Mouse (Mus musculus): ENCODE results near the gene Myof. TPM values are rescaled to one million over a fixed set of nuclear protein-coding genes. Genes with fewer than 3 reads are reported as not detected.
A peak's percentile ranks its signal among the peaks of the same experiment; 100 is the strongest.

The Myof gene
- polyA plus RNA-seq (2012; rRNA removed) = 1.7 and 3.6 TPM in 2 replicates

GRCm38 (mm10) chr19:38043281-38043981 is at the start of gene Myof:
TSS of gene Myof (minus strand) at chr19:38043577.
- Histone ChIP-seq H3K27me3 (ENCODE audit: control insufficient read depth, insufficient read depth, low read length) (no peaks in the 10 kb centered on the region), H3K27ac (ENCODE audit: control insufficient read depth, insufficient read depth, low read depth, low read length) (peak within 1 kb of the TSS; percentile 68), H3K36me3 (ENCODE audit: control insufficient read depth, insufficient read depth, low read length) (no peaks in the 10 kb centered on the region), H3K4me1 (ENCODE audit: control insufficient read depth, insufficient read depth, low read length) (peaks cover 3% of the 10 kb centered on the region), H3K4me3 (ENCODE audit: control insufficient read depth, low read depth, low read length) (peak within 1 kb of the TSS; percentile 39)
- TF ChIP-seq CTCF (IDR thresholded peaks at IDR 0.05; ENCODE audit: control insufficient read depth, insufficient read depth, insufficient replicate concordance, low read depth, low read length) (no peak), POLR2A (IDR thresholded peaks at IDR 0.05; ENCODE audit: control insufficient read depth, low read depth, low read length) (no peak)

DNA sequence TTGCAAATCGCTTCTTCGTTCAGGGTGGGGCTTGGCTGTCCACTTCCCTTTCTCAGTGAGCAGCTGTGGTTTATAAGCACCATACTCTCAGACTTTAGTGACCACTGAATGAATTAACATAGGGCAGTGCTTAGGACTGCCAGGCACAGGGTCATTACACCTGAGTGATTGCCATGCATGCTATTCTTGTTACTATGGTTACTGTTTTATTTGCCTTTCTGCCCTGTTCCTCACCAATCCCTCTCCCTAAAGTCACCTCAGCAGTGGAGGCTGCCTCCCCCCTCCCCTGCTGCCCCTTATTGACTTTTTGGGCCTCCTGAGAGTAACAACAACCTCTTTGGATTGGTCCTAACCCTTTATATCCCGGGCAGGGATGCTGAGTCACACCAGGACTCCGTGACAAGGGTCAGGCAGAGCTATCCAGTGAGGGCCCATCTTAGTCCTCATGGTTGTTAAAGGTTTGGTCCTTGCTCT is 48.2 kb upstream of the Myof start:
- Histone ChIP-seq H3K4me1 (ENCODE audit: control insufficient read depth, insufficient read depth, low read length) (no peaks in the 10 kb centered on the region), H3K27ac (ENCODE audit: control insufficient read depth, insufficient read depth, low read depth, low read length) (no peak overlapping the region), H3K27me3 (ENCODE audit: control insufficient read depth, insufficient read depth, low read length) (no peaks in the 10 kb centered on the region), H3K36me3 (ENCODE audit: control insufficient read depth, insufficient read depth, low read length) (no peaks in the 10 kb centered on the region), H3K4me3 (ENCODE audit: control insufficient read depth, low read depth, low read length) (no peak overlapping the region)
- no peak for TF ChIP-seq POLR2A (IDR thresholded peaks at IDR 0.05; ENCODE audit: control insufficient read depth, low read depth, low read length)
- TF ChIP-seq CTCF (IDR thresholded peaks at IDR 0.05; ENCODE audit: control insufficient read depth, insufficient read depth, insufficient replicate concordance, low read depth, low read length) = no peak

- TF ChIP-seq POLR2A (IDR thresholded peaks at IDR 0.05; ENCODE audit: control insufficient read depth, low read depth, low read length) (no peak), CTCF (IDR thresholded peaks at IDR 0.05; ENCODE audit: control insufficient read depth, insufficient read depth, insufficient replicate concordance, low read depth, low read length) (no peak)
- no peaks in the 10 kb centered on the region for H3K36me3 ChIP-seq (ENCODE audit: control insufficient read depth, insufficient read depth, low read length)
- no peaks in the 10 kb centered on the region for H3K4me1 ChIP-seq (ENCODE audit: control insufficient read depth, insufficient read depth, low read length)
- H3K4me3 ChIP-seq (ENCODE audit: control insufficient read depth, low read depth, low read length) = no peak overlapping the region
- no peak overlapping the region for H3K27ac ChIP-seq (ENCODE audit: control insufficient read depth, insufficient read depth, low read depth, low read length)
- H3K27me3 ChIP-seq (ENCODE audit: control insufficient read depth, insufficient read depth, low read length) = no peaks in the 10 kb centered on the region
Measured at GRCm38 (mm10) chr19:38089358-38089757, 46.0 kb upstream of the Myof start.

- no peak for TF ChIP-seq POLR2A (IDR thresholded peaks at IDR 0.05; ENCODE audit: control insufficient read depth, low read depth, low read length)
- TF ChIP-seq CTCF (IDR thresholded peaks at IDR 0.05; ENCODE audit: control insufficient read depth, insufficient read depth, insufficient replicate concordance, low read depth, low read length) = peak; percentile 55; the same call in 1 of the 2 replicates
- Histone ChIP-seq H3K4me1 (ENCODE audit: control insufficient read depth, insufficient read depth, low read length) (no peaks in the 10 kb centered on the region), H3K27me3 (ENCODE audit: control insufficient read depth, insufficient read depth, low read length) (no peaks in the 10 kb centered on the region), H3K36me3 (ENCODE audit: control insufficient read depth, insufficient read depth, low read length) (no peaks in the 10 kb centered on the region), H3K27ac (ENCODE audit: control insufficient read depth, insufficient read depth, low read depth, low read length) (no peak overlapping the region), H3K4me3 (ENCODE audit: control insufficient read depth, low read depth, low read length) (no peak overlapping the region)
Measured at GRCm38 (mm10) chr19:38086948-38087551, 43.7 kb upstream of the Myof start.

GRCm38 (mm10) chr19:38085841-38086240 is 42.5 kb upstream of the Myof start:
- H3K4me1 ChIP-seq (ENCODE audit: control insufficient read depth, insufficient read depth, low read length) = no peaks in the 10 kb centered on the region
- no peak overlapping the region for H3K27ac ChIP-seq (ENCODE audit: control insufficient read depth, insufficient read depth, low read depth, low read length)
- no peak overlapping the region for H3K4me3 ChIP-seq (ENCODE audit: control insufficient read depth, low read depth, low read length)
- no peaks in the 10 kb centered on the region for H3K36me3 ChIP-seq (ENCODE audit: control insufficient read depth, insufficient read depth, low read length)
- H3K27me3 ChIP-seq (ENCODE audit: control insufficient read depth, insufficient read depth, low read length) = no peaks in the 10 kb centered on the region
- TF ChIP-seq POLR2A (IDR thresholded peaks at IDR 0.05; ENCODE audit: control insufficient read depth, low read depth, low read length) = no peak
- TF ChIP-seq CTCF (IDR thresholded peaks at IDR 0.05; ENCODE audit: control insufficient read depth, insufficient read depth, insufficient replicate concordance, low read depth, low read length) = no peak

DNA sequence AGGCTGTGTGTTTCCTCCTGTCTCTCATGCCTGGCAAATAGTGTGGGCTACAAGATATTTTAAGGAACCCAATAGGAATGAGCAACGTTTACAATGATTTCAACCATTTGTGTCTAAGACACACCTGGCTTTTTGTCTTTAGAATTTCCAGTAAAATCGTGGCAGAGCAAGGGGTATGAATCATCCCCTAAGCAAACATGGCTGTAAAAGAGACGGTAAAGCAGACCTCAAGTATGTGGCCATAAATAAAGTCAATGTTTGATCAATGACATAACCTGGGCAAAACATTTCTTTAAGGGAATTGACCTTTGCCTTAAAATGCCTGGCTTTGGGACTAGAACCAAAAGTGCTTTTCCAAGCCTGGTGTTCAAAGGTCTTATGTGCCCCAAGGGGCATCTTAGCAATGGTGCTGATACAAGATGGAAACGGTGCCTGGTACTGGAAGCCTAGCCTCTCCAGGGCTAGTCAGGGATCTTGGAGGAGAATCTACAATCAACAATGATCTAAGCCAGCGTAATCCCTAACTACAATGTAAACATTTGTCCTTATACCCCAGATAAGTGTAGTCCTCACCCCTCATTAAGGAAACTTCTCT is 39.7 kb upstream of the Myof start:
- no peaks in the 10 kb centered on the region for H3K27me3 ChIP-seq (ENCODE audit: control insufficient read depth, insufficient read depth, low read length)
- H3K4me3 ChIP-seq (ENCODE audit: control insufficient read depth, low read depth, low read length) = no peak overlapping the region
- H3K36me3 ChIP-seq (ENCODE audit: control insufficient read depth, insufficient read depth, low read length) = no peaks in the 10 kb centered on the region

DNA sequence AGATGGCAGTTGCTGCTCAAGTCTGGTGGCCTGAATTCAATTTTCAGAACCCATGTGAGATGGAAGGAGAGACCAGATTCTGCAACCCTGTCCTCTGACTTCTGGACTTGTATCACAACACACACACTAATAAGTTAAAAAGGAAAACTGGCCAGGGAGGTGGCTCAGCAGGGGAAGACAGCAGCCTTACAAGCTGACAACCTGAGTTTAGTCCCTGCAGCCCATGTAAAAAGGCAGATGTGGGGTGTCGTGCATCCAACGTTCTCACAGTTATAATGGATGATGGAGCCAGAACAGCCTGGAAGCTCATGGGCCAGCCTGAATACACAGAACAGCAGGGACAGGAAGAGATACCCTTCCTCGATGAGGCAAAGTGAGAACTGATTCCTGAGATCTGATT is 38.0 kb upstream of the Myof start:
- Histone ChIP-seq H3K36me3 (ENCODE audit: control insufficient read depth, insufficient read depth, low read length) (no peaks in the 10 kb centered on the region), H3K4me3 (ENCODE audit: control insufficient read depth, low read depth, low read length) (no peak overlapping the region), H3K4me1 (ENCODE audit: control insufficient read depth, insufficient read depth, low read length) (no peaks in the 10 kb centered on the region), H3K27ac (ENCODE audit: control insufficient read depth, insufficient read depth, low read depth, low read length) (no peak overlapping the region), H3K27me3 (ENCODE audit: control insufficient read depth, insufficient read depth, low read length) (no peaks in the 10 kb centered on the region)
- no peak for TF ChIP-seq POLR2A (IDR thresholded peaks at IDR 0.05; ENCODE audit: control insufficient read depth, low read depth, low read length)
- TF ChIP-seq CTCF (IDR thresholded peaks at IDR 0.05; ENCODE audit: control insufficient read depth, insufficient read depth, insufficient replicate concordance, low read depth, low read length) = no peak

More for the DNA sequence above, 39.7 kb upstream of the Myof start:
- H3K27ac ChIP-seq (ENCODE audit: control insufficient read depth, insufficient read depth, low read depth, low read length) = no peak overlapping the region
- no peak for TF ChIP-seq POLR2A (IDR thresholded peaks at IDR 0.05; ENCODE audit: control insufficient read depth, low read depth, low read length)
- no peak for TF ChIP-seq CTCF (IDR thresholded peaks at IDR 0.05; ENCODE audit: control insufficient read depth, insufficient read depth, insufficient replicate concordance, low read depth, low read length)
- H3K4me1 ChIP-seq (ENCODE audit: control insufficient read depth, insufficient read depth, low read length) = no peaks in the 10 kb centered on the region
